Mouse (Mus musculus): Measurements from ENCODE around the gene Eya4. TPM values are rescaled to one million over a fixed set of nuclear protein-coding genes. Genes with fewer than 3 reads are reported as not detected.

Gene Eya4
- total RNA-seq, 2 experiments from 2014 or later, result 5.8 to 6.1 TPM

DNA sequence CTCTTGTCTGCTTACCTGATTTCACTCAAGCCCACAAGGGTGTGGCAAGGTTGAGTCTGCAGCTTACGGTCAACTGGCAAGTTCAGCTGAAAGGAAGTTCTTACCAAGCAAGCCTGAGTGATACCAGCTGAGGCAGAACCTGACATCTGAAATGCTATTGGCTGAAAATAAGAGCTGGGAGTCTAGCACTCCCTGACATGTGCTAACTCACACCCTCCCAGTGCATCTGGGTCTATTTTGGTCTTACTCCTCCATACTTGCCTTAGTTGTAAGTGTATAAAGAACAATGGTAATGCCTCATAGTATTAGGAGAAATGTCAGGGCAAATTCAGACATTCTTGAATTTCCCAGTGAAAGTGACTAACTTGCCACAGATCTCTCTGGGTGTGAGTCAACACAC, 260.3 kb downstream of the Eya4 start:
- no peak for DNase-seq (ENCODE audit: extremely low spot score in 1 of 2, low spot score in 2 of 2)
- intact Hi-C loops (cut with DNase I), result no loop called here

DNA sequence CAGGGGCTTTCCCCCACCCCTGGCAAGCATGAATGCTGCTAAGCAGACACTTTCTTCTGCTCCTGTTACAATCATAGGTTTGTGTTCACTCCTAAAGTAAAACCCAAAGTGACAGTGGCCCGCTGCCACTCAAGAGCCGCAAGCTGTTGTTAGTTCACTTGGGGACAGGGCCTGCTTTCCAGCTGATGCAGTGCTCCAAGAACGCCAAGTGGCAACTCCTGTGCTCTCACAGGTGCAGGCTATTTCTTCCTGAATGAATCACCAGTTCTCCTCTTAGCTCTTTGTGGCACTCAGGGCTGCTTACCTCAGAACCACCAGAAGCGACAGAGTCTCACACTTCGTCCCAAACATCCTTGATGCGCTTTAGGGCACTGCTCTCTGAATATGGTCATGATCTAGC, 261.3 kb downstream of the Eya4 start:
- no peak for DNase-seq (ENCODE audit: extremely low spot score in 1 of 2, low spot score in 2 of 2)
- intact Hi-C loops (cut with DNase I), result loop anchor here (5.0 kb wide), 1 partner anchor 688 kb away; no protein-coding TSS in a partner anchor

DNA sequence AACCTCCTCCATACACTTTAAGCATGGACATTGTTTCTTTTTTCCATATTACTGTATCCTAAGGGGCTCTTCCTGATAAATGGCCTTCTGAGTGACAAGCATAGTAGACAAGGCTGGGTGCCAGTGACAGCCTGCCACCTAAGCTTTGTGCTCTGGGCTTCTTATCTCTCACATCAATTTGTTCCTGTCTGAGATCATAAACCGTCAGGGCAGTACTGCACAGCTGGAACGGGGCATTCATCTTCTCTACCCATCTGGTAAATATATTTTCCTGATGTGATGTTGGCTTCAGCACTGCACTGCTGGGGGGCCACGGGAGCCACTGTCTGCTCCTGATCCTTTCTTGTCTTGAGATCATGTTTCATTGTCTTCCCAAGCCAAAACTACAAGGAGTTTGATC, 261.8 kb downstream of the Eya4 start:
- no peak for DNase-seq (ENCODE audit: extremely low spot score in 1 of 2, low spot score in 2 of 2)
- intact Hi-C loops (cut with DNase I), result loop anchor here (5.0 kb wide), 1 partner anchor 689 kb away; no protein-coding TSS in a partner anchor

DNA sequence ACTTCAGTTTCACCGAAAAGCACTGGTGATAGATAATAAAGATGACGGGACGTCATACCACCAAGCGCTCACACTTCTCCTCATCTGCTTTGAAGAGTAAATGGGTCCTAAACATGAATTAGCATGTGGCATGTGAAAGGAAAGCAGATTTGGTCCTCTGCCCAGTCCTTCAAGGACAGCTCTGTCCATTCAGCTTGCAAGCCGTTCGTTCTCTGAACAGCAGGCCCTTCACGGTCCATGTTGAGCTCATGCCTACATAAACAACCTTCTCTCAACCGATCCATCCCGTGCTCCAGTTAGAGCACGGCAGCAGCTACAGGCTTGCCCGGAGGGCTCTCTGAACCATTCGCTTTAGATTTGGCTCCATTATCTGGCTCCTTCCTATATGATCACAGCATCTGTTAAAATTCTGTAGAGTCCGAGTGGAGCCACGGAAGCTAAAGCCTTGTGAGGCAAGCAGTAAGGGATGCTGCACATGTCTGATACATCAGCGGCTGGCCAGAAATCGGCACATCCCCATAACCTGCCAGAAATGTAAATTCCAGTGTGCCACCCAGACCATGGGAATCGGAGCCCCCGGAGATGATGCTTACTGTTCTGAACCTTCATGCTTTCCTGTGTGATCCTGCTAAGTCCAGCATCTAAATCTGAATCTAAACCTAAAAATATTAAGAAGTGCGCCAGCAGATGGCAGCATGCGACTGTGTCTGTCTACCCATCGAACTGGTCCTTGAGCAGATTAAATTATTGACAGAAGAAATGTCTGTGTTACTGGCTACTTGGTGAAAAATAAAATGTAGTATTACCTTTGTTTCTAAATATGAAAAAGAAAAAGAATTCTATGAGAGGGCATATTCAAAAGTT, 264.0 kb downstream of the Eya4 start:
- intact Hi-C loops (cut with DNase I), result loop anchor here (5.0 kb wide), 1 partner anchor 691 kb away; no protein-coding TSS in a partner anchor

DNA sequence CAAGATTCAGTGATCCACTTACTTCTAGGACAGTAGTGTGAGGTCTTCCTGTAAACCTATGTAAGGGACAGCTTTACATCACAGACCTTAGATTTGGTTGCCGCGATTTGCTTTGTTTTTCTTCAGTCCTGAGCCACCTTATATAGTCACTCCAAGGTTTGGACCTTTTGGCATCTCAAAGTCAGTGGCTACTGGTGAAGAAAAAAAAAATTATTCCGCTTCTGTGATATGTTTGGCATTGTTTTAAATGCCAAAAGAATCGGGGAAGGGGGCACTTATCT, 269.1 kb downstream of the Eya4 start:
- DNase-seq (ENCODE audit: extremely low spot score in 1 of 2, low spot score in 2 of 2), result no peak
- intact Hi-C loops (cut with DNase I), result loop anchor here (2.0 to 5.0 kb wide), 2 partner anchors 305 to 504 kb away; no protein-coding TSS in a partner anchor

More for the DNA sequence above, 264.0 kb downstream of the Eya4 start:
- peak; percentile 72 to 75 for DNase-seq (ENCODE audit: extremely low spot score in 1 of 2, low spot score in 2 of 2)

DNA sequence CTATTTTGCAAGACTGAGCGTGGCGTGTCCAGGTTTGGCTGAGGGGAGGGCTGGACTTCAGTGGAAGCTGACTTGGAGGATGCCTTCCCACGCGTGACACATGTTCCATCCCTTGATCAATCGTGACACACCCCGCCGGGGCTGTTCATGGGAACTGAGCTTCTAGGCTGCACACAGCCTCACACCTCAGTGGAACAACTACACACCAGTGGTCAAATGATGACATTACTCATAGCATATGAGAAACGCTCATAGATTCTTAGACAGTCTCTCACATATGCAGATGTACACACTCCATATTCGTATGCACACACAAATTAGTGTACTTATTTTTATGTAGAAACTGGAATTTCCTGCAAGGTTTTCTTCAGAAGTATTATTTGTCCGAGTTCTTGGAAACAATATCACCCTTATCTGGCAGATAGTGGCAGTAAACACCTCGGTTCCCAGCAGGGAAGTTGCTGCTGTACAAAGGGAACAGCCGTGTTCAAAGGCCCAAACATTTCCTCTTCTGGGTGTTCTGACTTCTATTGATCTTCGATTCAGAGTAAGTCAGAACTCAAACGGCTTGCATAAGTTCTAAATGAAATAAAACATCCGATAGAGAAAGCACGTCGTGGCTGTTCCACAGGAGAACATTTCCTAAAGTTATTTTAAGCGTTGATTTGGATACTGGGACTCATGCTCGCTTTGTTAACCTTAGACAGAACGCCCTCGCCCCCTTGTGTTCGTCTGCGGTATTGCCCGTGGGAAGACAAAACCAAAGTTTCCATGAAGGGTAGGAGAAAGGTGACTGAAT, 269.6 kb downstream of the Eya4 start:
- intact Hi-C loops (cut with DNase I), result loop anchor here (2.0 to 5.0 kb wide), 2 partner anchors 304 to 504 kb away; no protein-coding TSS in a partner anchor
- peak; percentile 66 to 81 for DNase-seq (ENCODE audit: extremely low spot score in 1 of 2, low spot score in 2 of 2)

DNA sequence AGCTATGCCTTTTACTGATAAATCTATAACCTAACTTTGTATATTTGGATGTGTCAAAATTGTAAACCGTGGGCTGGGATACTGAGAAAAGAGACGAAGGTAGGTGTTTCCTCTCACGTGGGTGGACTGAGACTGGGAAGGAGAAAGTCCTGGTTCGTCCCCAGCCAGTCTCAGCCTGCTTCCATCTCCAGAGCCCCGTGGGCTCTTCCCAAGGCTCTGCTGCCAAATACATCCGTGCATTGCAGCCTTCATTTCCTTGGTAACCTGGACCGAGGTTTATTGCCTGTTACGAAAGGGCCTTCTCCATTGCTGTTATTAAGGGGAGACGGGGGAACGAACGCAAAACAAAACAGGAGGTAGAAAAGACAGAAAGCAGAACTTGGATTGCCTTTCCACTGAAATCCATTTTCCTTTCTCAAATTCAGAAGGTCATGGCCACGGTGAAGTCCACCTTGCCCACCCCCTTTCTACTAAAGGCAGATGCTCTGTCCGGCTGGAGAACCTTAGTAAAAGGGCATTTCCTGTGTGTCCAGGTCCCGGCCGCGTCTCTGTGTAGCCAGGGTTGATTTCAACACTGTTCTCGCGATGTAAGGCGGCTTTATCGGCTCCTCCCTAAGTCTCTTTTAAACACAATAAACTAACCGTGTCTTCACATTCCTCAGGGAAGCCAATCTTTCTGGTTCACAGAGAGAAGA, 273.7 kb downstream of the Eya4 start:
- intact Hi-C loops (cut with DNase I), result no loop called here
- peak in 1 of 2 experiments; percentile 22 for DNase-seq (ENCODE audit: extremely low spot score in 1 of 2, low spot score in 2 of 2)

DNA sequence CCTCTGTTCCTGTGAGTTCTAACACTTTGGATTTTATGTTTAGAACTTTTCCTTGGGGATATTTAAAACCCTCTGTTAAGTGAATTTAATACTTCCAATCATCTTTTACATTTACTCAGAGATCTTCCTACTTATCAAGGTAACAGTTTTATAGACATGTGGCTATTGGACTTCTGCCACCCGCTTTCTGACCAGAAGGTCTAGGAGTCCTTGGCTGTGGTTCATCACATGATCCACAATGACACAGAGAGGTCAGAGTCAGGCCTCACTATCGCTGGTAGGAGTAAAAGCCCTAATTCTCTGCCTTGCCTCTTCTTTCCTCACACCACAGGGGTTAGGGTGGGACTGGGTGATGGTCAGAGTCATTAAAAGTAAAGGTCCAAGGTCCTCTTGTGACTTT, 277.2 kb downstream of the Eya4 start:
- DNase-seq (ENCODE audit: extremely low spot score in 1 of 2, low spot score in 2 of 2), result no peak
- intact Hi-C loops (cut with DNase I), result no loop called here

DNA sequence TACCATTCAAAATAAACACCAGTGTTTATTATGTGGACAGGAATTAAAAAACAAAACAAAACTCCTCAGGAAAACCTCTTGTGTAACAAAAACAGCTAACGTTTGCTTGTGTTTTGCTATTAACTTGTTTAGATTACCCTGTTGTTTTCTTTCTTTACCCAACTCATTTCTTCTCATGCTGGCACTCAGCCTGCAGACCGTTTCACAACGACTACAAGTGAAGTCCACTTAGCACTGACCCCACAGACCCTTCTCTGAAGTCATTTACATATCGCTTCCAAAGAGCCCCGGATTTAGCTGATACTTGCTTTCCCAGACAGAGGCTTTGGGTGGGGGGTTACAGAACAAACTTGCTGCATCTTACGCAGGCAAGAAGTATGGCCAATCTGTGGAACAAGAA, 286.9 kb downstream of the Eya4 start:
- DNase-seq (ENCODE audit: extremely low spot score in 1 of 2, low spot score in 2 of 2), result no peak
- intact Hi-C loops (cut with DNase I), result no loop called here

DNA sequence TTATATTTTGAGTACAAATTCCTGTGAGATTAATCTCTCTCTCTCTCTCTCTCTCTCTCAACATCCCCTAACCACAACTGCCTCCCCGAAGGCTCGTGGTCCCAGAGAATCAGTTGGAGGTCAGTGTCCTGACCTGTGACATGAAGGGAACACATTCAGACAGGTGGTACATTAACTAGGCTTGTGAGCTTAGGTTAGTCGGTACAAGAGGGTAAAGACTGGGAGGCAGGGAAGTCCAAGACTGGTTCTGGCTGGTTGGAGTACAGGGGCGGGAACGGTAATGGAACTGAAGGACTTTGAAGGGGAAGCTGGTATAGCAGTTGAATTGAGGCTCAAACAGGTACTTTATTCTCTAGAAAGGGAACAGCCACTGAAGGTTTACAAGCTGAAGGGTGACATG, 287.9 kb downstream of the Eya4 start:
- intact Hi-C loops (cut with DNase I), result no loop called here
- DNase-seq (ENCODE audit: extremely low spot score in 1 of 2, low spot score in 2 of 2), result no peak

DNA sequence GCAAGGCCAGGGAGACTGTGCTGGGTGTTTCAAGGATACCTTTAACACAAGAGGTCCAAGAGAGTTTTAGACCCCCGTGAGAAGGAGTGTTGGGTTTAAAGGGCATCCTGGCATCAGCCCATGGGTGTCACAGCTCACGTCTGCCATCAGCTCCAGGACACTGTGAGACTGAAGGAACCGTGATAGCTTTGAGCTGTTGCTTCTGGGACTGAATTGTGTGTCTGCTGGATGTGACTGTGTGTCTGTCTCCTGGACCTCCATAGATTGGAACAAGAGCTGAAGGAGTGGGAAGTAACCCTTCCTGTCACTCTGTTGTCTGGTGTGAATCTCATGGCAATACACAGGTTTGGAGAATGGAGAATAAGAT, 289.9 kb downstream of the Eya4 start:
- intact Hi-C loops (cut with DNase I), result no loop called here
- DNase-seq (ENCODE audit: extremely low spot score in 1 of 2, low spot score in 2 of 2), result no peak

DNA sequence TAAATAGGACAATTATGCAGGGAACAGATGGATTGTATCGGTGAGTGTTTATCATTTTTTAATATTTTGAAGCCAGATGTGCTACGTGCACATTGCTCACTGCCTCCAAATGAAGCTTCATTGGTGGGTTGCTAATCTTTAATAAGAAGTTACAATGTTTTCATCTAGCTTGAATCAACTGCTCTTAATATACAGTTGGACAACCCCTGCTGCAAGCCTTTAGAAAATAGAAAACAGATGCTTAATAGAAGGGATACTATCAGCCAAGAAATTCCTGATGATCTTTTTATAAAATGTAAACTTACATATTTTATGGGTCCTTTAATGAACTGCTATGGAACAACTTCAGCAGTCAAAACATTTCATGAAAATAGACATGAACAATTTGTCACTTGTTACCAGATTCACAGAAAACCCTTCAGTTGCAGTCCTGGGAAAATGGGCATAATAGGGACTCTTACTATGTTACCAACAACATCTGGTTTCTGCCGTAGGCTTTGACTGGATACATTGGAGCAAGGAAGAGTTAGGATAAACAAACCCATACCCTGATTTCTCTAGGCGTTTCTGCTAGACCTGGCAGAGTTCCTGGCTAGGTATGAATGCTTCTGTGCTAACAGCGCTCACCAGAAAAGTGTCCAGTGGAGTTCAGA, 290.4 kb downstream of the Eya4 start:
- no peak for DNase-seq (ENCODE audit: extremely low spot score in 1 of 2, low spot score in 2 of 2)
- intact Hi-C loops (cut with DNase I), result no loop called here

DNA sequence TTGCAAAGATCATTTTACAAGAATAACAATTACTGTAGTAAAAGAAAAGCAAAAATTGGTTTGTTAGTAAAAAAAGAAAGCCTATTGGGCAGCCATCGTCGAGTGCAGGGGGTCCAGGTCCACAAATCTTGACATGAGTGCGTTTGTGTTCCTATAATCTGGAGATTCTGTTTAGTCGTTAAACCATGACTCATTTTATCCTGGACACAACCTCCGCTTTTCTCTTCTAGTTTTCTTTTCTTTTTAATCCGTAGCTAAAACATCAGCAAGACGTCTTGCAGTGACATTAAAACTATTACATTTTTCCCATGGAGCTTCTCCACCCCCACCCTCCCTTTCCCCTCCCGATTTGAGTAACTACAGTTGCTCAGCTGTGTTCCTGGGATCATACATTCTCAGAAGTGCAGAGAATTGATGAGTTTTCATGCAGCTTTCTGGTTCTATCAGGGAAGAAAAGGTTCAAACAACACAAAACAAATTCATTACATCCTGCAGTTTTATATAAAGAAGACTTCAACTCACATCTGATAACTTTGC, 297.1 kb downstream of the Eya4 start:
- intact Hi-C loops (cut with DNase I), result no loop called here
- no peak for DNase-seq (ENCODE audit: extremely low spot score in 1 of 2, low spot score in 2 of 2)
